Mouse (Mus musculus) ovary, postnatal 36 days (tissue): Measurements from ENCODE around the gene Zfp414.
"Not testable (repeated sequence)": the region's sequence is repeated elsewhere in the genome, so short reads cannot be mapped to it uniquely, and the experiment has no call there.

Source experiments
- DNase-seq: peaks from one replicate; pipeline ENCODE4 v3.0.0; 2022; ENCODE audit warnings: low spot score, mixed read lengths

The Zfp414 gene

DNA sequence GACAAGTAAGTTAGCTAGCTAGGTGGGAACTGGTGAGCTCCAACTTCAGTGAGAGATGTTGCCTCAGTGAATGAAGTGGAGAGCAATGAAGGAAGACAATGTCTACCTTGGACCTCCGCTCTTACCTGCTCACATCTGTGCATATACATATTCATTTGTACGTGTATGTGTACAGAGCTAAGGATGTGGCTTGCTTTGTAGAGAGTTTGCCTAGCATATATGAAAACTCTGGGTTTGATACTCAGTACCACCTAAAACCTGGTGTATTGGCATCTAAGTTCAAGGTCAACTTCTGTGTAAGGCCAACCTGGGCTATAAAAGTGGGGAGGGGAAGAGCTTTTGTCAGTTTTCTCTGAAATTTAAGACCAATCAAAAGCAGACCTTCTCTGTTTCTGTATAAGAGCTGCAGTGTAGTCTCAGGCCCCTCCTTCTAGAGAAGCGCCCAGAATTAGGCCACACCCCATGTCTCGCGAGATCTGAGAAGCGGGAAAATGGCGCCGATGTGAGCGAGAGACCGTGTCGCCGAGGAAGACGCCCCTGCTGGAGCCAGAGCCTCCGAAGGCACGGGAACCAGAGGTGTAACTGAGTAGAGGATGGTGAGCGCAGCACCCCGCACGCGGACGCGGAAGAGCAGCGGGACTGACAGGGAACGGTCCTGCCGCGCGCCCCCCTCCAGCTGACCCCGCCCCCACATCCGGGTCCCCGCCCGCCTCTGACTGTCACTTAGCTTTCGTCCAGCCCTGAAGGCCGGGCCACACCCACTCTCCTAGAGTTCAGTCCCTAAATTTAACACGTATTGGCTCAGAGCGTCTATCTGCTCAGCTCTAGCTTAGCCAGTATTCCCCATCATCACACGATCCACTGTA lies at the start of gene Zfp414:
Zfp414 (plus strand) TSS at position 470 of the 866 bp plus-strand sequence.
- DNase-seq, result peak; percentile 87

DNA sequence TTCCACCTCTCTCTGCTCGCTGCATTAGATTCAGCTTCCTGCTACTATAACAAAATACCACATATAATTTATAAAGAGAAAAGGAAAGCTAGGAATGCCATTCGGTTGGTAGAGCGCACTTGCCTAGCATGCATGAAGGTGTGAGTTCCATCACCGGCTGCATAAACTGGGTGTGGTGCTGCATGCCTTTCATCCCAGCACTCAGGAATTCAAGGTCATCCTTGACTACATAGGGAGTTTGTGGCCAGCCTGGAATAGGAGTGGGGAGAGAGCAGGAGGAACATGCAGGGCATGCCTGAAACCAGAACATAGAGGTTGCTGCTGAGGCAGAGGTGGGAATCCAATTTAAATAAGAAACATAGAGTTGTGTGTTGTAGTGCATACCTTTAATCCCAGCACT lies 44.8 kb upstream of the Zfp414 start:
- DNase-seq, result no peak

DNA sequence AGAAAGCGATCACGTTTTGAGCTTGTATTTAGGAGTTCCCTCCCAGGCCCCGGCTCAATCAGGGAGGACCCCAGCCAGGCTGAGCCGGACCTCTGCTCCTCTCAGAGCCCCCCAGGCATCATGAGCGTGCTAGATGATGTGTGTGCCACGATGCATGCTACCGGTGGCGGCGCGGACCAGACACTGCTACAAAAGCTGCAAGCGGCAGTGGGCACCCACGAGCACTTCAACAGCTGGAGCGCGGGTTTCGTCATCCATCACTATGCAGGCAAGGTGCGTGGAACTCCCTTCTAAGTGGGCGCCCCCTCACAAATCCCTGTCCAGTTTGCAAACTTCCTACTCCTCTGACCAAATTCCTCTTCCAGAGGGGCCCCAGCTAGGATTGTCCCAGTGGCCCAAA lies 42.9 kb upstream of the Zfp414 start:
- no peak for DNase-seq

DNA sequence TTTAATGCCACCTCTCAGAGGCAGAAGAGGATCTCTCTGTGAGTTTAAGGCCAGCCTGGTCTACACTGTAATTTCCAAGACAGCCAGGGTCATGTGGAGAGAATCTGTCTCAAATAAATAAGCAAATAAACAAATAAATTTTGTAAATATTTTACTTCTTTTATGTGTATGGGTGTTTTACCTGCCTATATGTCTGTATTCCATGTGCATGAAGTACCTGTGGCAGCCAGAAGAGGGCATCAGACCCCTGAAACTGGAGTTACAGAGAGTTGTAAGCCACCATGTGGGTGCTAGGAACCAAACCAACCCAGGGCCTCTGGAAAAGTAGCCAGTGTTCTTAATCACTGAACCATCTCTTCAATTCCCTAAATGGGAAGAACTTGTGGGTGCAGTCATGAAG lies 31.6 kb upstream of the Zfp414 start:
- DNase-seq, result no peak

DNA sequence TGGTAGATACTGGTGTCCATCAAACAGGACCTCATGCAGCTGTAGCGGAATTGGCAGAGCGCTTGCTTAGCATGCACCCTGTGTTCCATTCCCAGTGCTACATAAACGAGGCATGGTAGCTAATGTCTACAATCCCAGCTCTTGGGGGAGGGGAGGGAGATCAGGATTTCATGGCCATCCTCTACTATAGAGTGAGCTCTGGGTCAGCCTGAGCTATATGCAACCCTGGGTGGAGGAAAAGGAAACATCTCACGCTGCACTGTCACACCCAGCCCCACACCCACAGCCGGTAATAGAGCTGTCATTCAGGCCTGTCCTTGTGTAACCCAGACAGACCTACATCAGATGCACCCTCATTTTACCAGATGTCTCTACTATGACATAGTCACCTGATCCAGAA lies 30.4 kb upstream of the Zfp414 start:
- no peak for DNase-seq

DNA sequence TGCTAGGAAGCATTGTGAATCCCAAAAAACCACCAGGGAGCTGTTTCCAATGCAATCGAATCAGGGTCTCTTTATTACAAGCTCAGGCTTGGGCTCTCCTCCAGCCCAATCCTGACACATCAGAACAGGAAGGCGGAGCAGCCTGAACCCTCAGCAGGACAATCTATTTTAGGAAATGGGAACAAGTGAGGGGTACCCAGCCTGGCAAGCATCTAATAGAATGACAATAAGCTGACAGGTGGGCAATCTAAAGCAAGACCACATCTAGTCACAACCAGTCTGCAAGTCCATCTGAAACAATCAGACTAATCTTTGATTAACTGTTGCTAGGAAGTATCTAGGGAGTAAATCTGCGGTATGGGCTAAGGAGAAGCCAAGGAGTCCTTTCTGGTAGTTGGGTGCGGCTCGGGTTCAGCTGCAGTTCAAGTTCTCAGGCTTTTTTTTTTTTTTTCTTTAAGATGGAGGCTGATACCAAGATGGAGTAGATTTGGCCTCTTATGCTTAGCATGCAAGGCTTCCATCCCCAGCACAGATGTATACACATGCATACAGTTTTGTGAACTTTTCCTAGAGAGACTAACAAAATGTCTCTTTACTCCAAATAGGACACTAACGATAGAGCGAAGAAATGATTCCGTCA lies 28.9 kb upstream of the Zfp414 start:
- no peak for DNase-seq

DNA sequence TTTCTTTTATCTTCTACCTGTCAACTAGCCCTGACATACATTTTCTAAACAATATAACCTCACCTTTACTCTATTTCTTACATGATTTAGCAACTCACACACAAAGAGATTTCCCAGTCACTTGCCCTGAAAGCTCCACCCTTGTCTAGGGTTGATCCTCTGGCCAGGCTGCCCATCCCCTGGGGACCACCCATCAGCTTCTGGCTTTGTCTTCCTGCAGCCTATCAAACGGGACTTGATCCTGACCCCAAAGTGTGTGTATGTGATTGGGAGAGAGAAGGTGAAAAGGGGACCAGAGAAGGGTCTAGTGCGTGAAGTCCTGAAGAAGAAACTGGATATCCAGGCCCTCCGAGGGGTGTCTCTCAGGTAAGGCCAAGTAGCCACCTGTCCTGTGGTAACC lies 28.1 kb upstream of the Zfp414 start:
- no peak for DNase-seq

DNA sequence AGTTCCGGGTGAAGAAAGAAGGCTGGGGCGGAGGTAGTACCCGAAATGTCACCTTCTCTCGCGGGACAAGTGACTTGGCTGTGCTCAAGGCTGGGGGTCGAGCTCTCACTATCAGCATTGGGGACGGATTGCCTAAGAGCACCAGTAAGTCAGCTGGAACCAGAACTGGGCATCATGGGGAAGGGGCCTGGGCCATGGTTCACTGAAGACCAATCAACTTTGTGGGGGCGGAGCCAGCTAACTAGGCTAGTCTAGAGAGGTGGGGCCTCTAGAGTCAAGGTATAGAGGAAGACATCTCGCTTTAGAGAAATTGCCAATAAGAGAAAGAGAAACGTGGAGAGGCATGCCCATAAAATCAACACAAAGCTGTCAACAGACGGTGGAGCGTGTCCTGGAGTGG lies 26.9 kb upstream of the Zfp414 start:
- no peak for DNase-seq

DNA sequence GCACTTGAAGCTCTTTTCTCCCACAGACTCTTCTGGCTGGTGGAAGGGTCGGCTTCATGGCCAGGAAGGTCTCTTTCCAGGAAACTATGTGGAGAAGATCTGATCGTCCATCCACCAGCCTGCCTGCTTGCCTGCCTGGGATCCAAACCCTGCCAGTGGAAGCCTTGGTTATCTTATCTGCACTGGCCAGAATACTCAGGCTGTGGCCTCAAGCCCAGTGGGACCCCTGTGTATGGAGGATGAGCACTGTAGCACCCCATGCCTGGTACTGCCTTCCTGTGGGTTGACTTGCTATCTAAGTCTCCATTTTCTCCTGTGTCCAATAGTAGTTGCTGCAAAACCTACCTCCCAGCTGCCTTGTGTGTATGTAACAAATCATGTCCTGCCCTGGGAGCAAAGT lies 21.6 kb upstream of the Zfp414 start:
- no peak for DNase-seq

DNA sequence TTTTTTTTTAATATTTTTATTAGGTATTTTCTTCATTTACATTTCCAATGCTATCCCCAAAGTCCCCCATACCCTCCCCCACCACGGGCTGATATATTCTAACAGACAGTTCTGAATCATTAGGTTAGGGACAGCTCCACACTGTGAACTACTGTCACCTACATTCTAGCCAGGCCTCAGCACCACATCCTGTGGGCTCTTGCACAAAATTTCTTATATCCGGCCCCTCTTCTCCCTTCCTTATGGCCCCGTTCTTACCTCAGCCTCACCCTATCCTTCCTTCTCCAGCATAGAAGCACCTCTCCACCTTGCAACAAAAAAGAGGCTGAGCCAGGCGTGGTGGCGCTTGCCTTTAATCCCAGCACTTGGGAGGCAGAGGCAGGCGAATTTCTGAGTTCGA lies 18.3 kb upstream of the Zfp414 start:
- no peak for DNase-seq

DNA sequence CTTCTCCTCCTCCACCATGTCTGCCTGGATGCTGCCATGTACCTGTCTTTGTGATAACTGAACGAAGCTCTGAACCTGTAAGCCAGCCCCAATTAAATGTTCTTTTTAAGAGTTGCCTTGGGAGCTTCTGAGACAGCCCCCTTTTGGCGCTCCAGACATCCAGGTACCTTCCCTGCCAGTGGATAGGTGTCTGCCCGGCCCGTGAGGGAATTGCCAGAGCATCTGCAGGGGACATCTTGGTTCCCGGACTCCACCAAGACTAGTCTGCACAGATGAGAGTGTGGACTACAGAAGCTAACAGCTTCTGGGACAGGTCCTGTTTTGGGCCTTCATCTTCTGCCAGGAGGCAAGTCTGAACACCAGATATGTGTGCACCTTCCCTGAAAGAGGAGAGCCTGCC lies 15.2 kb upstream of the Zfp414 start:
- DNase-seq, result not testable (repeated sequence)

DNA sequence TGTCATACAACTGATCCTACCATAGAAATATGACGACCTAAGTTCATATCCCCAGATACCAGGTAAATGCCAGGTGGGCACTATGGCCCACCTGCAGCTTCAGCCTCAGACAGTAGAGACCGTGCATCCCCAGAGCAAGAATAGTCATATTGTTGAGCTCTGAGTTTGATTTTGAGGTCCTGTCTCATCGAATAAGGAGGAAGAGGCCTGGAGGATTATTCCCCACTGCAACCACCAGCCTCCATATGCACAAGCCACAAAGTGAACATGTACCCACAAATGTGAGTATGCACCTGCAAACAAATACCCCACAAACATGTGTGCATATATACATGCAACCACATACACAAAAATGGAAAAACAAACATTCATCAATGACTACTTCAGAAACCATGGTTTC lies 1.6 kb upstream of the Zfp414 start:
- DNase-seq, result no peak

DNA sequence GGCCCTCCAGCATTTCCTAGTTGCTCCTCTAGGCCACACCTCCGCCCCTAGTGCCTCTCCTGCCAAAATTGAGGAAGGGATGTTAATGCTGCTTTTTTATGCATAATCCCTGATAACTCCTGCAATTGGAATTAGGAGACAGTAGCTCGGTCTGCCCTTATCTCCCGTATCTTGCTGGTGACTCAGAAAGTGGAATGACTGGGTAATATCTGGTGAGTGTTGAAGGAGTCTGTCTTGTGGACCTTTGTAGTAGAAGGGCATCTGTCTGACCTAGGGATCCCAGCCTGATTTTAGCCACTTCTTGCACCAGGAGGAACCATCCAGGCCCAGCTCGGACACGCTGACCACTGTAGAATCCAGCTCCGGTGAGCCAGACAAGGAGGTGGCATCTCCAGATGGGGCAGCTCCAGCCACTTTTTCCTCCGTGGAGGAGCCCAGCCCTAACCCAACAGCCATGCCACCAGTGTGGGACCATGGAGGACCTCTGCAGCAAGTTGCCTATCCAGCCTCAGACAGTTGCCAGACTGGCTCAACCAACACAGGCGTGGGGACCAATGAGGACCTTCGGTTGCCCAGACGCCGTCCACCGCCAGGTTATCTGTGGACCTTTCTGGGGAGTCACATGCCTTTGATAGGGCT lies 716 bp downstream of the Zfp414 start:
- DNase-seq, result peak; percentile 20

DNA sequence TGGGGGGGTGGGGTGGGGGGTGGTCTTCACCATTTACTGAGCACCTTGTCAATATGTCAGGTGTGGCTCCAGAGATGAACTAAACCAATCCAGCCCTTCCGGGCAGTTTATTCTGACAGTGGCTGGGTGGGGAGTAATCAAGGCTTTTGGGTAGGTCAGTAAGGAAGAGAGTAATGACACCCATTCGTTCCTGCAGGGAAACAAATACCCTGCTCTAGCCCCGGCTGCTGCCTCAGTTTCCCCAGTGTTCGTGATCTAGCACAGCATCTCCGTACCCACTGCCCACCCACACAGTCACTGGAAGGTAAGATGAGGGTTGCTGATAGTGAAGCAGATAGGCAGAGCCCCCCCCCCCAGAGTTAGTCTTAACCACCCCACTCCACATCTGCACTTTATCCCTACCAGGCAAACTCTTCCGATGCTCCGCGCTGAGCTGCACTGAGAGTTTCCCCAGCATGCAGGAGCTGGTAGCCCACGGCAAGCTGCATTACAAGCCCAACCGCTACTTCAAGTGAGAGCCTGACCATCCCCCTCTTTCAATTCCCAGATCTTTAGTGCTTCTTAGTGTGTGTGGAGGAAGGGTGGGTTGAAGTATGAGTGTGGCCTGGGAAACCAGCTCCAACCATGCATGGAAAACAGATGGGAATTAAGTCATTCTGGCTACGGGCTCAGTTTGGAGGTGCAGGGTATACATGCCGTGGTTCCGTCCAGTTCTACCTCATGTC lies 1.4 kb downstream of the Zfp414 start:
- DNase-seq, result no peak

DNA sequence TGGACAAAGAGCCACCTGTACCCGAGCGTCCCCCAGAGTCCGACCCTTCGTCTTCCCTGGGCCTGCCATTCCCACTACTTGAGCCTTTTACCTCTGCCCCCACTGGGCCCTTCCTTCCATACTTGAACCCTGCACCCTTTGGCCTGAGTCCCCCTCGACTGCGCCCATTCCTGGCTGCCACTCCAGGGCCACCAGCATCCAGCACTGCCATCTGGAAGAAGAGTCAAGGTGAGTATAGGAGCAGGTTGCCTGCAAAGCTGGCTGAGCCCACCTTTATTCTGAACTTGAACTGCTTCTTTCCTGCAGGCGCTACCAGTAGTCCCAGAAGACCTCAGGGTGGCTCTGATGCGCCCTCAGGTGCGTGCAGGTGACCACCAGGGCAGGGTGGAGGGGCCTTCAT lies 2.3 kb downstream of the Zfp414 start:
- DNase-seq, result no peak

DNA sequence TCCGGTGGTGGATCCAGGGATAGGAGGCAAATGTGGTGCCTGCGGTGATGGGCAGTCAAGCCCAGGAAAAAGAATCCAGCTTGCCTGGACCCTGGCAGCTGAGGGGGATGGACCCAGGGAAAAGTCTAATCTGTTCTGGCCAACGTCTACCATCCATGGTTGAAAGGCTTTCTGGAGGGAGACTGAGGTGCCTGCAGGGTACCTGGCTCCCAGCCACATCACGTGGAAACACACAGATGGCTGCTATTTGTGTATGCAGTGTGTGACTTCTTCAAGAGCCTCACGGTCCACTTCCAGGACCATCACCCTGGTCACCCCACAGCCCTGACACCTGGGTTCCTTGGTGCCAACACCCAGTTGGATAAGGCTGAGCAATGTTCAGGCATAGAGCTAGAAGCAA lies 2.9 kb downstream of the Zfp414 start:
- DNase-seq, result no peak

DNA sequence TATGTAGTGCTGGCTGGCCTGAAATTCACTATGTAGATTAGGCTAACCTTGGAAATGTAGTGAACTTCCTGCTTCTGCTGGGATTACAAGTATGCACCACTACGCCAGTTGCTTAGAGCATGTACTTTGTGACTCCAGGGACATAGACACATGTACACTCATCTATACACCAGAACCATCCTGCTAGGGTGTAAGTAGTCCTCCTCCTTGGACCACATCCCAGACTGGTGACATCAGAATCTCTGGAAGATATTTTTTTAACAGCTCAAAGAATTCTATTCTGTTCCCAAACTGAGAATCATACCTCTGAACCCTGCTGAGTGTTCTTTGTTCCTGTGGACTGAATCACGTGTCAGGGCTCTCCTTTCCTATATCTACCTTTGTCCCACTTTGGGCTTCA lies 8.1 kb downstream of the Zfp414 start:
- no peak for DNase-seq

DNA sequence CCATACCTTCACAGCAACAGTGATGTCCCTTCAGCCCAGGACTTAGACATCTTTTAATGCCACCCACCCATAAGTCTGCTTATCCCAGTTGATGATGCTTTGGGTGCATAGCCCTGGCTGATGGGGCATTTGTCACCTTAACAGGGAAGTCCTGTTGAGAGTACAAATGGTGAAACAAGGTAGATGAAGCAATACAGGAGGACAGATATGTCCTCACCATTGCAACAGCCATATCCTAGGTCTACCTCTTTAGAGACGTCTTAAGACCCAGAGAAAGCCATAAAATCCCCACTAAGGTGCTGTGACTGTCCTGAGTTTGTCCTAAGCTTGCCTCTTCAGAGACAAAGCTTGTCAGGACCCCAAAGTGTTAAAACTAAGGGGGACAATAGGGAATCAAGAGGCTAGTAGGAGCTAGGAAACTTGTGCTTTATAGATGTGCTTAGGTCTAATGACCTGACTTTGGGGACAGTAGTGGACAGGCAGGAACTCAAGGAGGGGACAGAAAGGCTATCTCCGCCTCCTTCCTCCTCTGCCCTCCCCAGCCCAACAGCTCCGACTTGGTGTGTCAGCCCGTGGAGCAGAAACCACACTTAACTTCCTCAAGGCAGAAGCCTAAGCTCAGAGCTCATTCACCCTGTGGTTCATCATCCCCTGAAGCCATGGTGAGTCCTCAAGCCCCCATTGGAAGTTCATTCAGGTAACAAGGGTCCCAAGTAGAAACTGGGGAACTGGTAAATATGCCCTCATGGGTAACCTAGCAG lies 8.8 kb downstream of the Zfp414 start, which contains the start of gene Pram1:
Pram1 (plus strand) TSS at position 541 of the 761 bp plus-strand sequence.
- DNase-seq, result no peak

DNA sequence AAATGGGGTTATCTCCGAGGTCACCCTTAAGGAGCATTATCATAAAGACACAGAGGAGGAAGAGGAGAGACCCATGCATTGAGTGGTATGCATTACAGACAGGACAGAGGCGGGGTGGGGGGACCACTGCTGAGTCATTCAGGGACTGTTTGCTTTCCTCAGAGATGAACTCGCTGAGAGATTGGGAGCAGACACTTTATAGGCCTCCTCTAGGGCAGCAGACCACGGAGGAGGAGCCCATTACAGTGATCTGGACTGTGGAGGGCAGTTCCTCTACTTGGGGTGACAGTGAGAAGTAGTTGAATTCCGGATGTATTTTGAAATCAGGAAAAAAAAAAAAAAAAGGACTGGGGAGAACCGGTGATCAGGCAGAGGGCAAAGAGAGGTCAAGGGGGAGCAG lies 10.9 kb downstream of the Zfp414 start:
- DNase-seq, result no peak

DNA sequence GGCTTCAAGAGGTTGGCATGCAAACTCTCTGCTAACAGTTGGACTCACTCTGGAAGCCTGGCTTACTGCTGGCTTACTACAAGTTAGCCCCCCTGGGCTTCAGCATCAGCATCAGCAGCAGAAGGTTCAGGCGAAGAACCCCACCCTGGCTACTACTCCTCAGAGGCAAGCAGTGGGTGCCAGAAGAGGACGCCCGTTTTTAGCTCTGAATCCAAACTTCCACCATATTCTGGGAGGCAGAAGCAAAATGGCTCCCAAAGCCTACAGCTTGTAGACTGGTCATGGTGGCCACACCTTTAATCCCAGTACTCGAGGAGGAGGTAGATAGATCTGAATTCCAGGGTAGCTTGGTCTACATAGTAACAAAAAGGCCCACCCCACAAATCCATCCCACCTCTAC lies 15.2 kb downstream of the Zfp414 start:
- no peak for DNase-seq

DNA sequence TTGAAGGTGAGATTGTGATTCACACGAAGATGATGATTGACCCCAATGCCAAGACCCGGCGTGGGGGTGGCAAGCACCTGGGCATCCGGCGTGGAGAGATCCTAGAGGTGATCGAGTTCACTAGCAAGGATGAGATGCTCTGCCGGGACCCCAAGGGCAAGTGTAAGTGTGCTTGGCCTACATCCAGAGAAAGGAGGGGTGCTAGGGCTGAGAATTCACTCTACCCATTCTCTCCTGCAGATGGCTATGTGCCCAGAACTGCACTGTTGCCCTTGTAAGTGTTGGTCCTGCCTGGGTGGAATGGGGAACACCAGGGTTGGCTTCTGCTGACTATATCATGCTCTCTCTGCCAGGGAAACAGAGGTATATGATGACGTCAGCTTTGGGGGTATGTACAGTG lies 16.2 kb downstream of the Zfp414 start:
- DNase-seq, result no peak
